Mouse (Mus musculus): ENCODE results near the gene Nfil3. TPM values are rescaled to one million over a fixed set of nuclear protein-coding genes. Genes with fewer than 3 reads are reported as not detected.

The Nfil3 gene
- polyA plus RNA-seq, 1 experiment = 9.6 TPM

- 68% methylated on average over 16 of the region's 16 CpGs for WGBS
- no peaks in the 10 kb centered on the region for H3K27me3 ChIP-seq (ENCODE audit: control insufficient read depth, insufficient read depth, low read length)
- H3K27ac ChIP-seq (ENCODE audit: insufficient read depth, low read length) = no peak overlapping the region
- DNase-seq = peak in 1 of 2 experiments; percentile 17
- no peak for TF ChIP-seq POLR2A (IDR thresholded peaks at IDR 0.05; ENCODE audit: borderline replicate concordance, insufficient read depth, low read length)
- TF ChIP-seq CTCF (IDR thresholded peaks at IDR 0.05; ENCODE audit: borderline replicate concordance, insufficient read depth, low read depth, low read length) = no peak
- H3K4me3 ChIP-seq (replicated peaks; ENCODE audit: insufficient read depth, low read depth, low read length) = no peak overlapping the region
- H3K4me1 ChIP-seq (ENCODE audit: control insufficient read depth, insufficient read depth, low read length) = peaks cover 11% of the 10 kb centered on the region; the same call in 1 of the 2 replicates
These were observed 4.2 kb downstream of the Nfil3 start for GRCm38 (mm10) chr13:52976510-52977220.

- H3K4me3 ChIP-seq (replicated peaks; ENCODE audit: insufficient read depth, low read depth, low read length) = no peak overlapping the region
- WGBS = 72% methylated on average over 8 of the region's 8 CpGs
- DNase-seq = no peak
- TF ChIP-seq POLR2A (IDR thresholded peaks at IDR 0.05; ENCODE audit: borderline replicate concordance, insufficient read depth, low read length) (no peak), CTCF (IDR thresholded peaks at IDR 0.05; ENCODE audit: borderline replicate concordance, insufficient read depth, low read depth, low read length) (no peak)
- H3K27me3 ChIP-seq (ENCODE audit: control insufficient read depth, insufficient read depth, low read length) = no peaks in the 10 kb centered on the region
- H3K27ac ChIP-seq (ENCODE audit: insufficient read depth, low read length) = no peak overlapping the region
- peaks cover 11% of the 10 kb centered on the region; the same call in 1 of the 2 replicates for H3K4me1 ChIP-seq (ENCODE audit: control insufficient read depth, insufficient read depth, low read length)
These were observed 4.8 kb downstream of the Nfil3 start for GRCm38 (mm10) chr13:52976130-52976509.

GRCm38 (mm10) chr13:52974676-52975075 lies 6.2 kb downstream of the Nfil3 start:
- H3K4me1 ChIP-seq (ENCODE audit: control insufficient read depth, insufficient read depth, low read length) = peaks cover 11% of the 10 kb centered on the region; the same call in 1 of the 2 replicates
- peak; percentile 39 to 62 for DNase-seq
- H3K27ac ChIP-seq (ENCODE audit: insufficient read depth, low read length) = no peak overlapping the region
- 8% methylated on average over 3 of the region's 3 CpGs for WGBS
- no peaks in the 10 kb centered on the region for H3K27me3 ChIP-seq (ENCODE audit: control insufficient read depth, insufficient read depth, low read length)
- H3K4me3 ChIP-seq (replicated peaks; ENCODE audit: insufficient read depth, low read depth, low read length) = no peak overlapping the region
- TF ChIP-seq CTCF (IDR thresholded peaks at IDR 0.05; ENCODE audit: borderline replicate concordance, insufficient read depth, low read depth, low read length) (no peak), POLR2A (IDR thresholded peaks at IDR 0.05; ENCODE audit: borderline replicate concordance, insufficient read depth, low read length) (no peak)

- no peaks in the 10 kb centered on the region for H3K27me3 ChIP-seq (ENCODE audit: control insufficient read depth, insufficient read depth, low read length)
- H3K4me1 ChIP-seq (ENCODE audit: control insufficient read depth, insufficient read depth, low read length) = peaks cover 11% of the 10 kb centered on the region; the same call in 1 of the 2 replicates
- H3K27ac ChIP-seq (ENCODE audit: insufficient read depth, low read length) = no peak overlapping the region
- no peak for DNase-seq
- H3K4me3 ChIP-seq (replicated peaks; ENCODE audit: insufficient read depth, low read depth, low read length) = no peak overlapping the region
- 68% methylated on average over 10 of the region's 10 CpGs for WGBS
- no peak for TF ChIP-seq POLR2A (IDR thresholded peaks at IDR 0.05; ENCODE audit: borderline replicate concordance, insufficient read depth, low read length)
- no peak for TF ChIP-seq CTCF (IDR thresholded peaks at IDR 0.05; ENCODE audit: borderline replicate concordance, insufficient read depth, low read depth, low read length)
These were observed 7.4 kb downstream of the Nfil3 start for GRCm38 (mm10) chr13:52973427-52973826.

GRCm38 (mm10) chr13:52972626-52973025 lies 8.2 kb downstream of the Nfil3 start:
- Histone ChIP-seq H3K4me1 (ENCODE audit: control insufficient read depth, insufficient read depth, low read length) (peaks cover 11% of the 10 kb centered on the region; the same call in 1 of the 2 replicates), H3K27ac (ENCODE audit: insufficient read depth, low read length) (no peak overlapping the region), H3K4me3 (replicated peaks; ENCODE audit: insufficient read depth, low read depth, low read length) (no peak overlapping the region), H3K27me3 (ENCODE audit: control insufficient read depth, insufficient read depth, low read length) (no peaks in the 10 kb centered on the region)
- TF ChIP-seq CTCF (IDR thresholded peaks at IDR 0.05; ENCODE audit: borderline replicate concordance, insufficient read depth, low read depth, low read length) (no peak), POLR2A (IDR thresholded peaks at IDR 0.05; ENCODE audit: borderline replicate concordance, insufficient read depth, low read length) (no peak)
- 92% methylated on average over 3 of the region's 3 CpGs for WGBS
- DNase-seq = no peak

GRCm38 (mm10) chr13:52970876-52971275 lies 10.0 kb downstream of the Nfil3 start:
- Histone ChIP-seq H3K4me1 (ENCODE audit: control insufficient read depth, insufficient read depth, low read length) (peaks cover 11% of the 10 kb centered on the region; the same call in 1 of the 2 replicates), H3K27ac (ENCODE audit: insufficient read depth, low read length) (no peak overlapping the region), H3K4me3 (replicated peaks; ENCODE audit: insufficient read depth, low read depth, low read length) (no peak overlapping the region), H3K27me3 (ENCODE audit: control insufficient read depth, insufficient read depth, low read length) (no peaks in the 10 kb centered on the region)
- WGBS = 78% methylated on average over 6 of the region's 6 CpGs
- TF ChIP-seq POLR2A (IDR thresholded peaks at IDR 0.05; ENCODE audit: borderline replicate concordance, insufficient read depth, low read length) = no peak
- no peak for TF ChIP-seq CTCF (IDR thresholded peaks at IDR 0.05; ENCODE audit: borderline replicate concordance, insufficient read depth, low read depth, low read length)
- no peak for DNase-seq

GRCm38 (mm10) chr13:52962922-52963321 lies 18.0 kb downstream of the Nfil3 start:
- WGBS = 86% methylated on average over 4 of the region's 4 CpGs
- no peak overlapping the region for H3K27ac ChIP-seq (ENCODE audit: insufficient read depth, low read length)
- TF ChIP-seq CTCF (IDR thresholded peaks at IDR 0.05; ENCODE audit: borderline replicate concordance, insufficient read depth, low read depth, low read length) (no peak), POLR2A (IDR thresholded peaks at IDR 0.05; ENCODE audit: borderline replicate concordance, insufficient read depth, low read length) (no peak)
- no peak overlapping the region for H3K4me3 ChIP-seq (replicated peaks; ENCODE audit: insufficient read depth, low read depth, low read length)
- H3K4me1 ChIP-seq (ENCODE audit: control insufficient read depth, insufficient read depth, low read length) = no peaks in the 10 kb centered on the region
- DNase-seq = no peak
- no peaks in the 10 kb centered on the region for H3K27me3 ChIP-seq (ENCODE audit: control insufficient read depth, insufficient read depth, low read length)

GRCm38 (mm10) chr13:52962361-52962760 lies 18.5 kb downstream of the Nfil3 start:
- Histone ChIP-seq H3K27me3 (ENCODE audit: control insufficient read depth, insufficient read depth, low read length) (no peaks in the 10 kb centered on the region), H3K4me1 (ENCODE audit: control insufficient read depth, insufficient read depth, low read length) (no peaks in the 10 kb centered on the region), H3K4me3 (replicated peaks; ENCODE audit: insufficient read depth, low read depth, low read length) (no peak overlapping the region), H3K27ac (ENCODE audit: insufficient read depth, low read length) (no peak overlapping the region)
- TF ChIP-seq CTCF (IDR thresholded peaks at IDR 0.05; ENCODE audit: borderline replicate concordance, insufficient read depth, low read depth, low read length) = no peak
- no peak for TF ChIP-seq POLR2A (IDR thresholded peaks at IDR 0.05; ENCODE audit: borderline replicate concordance, insufficient read depth, low read length)
- no peak for DNase-seq
- WGBS = 87% methylated on average over 6 of the region's 6 CpGs

Measured in cerebellum, adult 2 months (tissue).